16 mouse cellular contexts compared by ENCODE assay signal in genomic region chr11:18313510-18314301, GRCm38 (mm10).
"Had no signal": no experiment of that assay in that cellular context is flagged by ENCODE, and none has a peak within 500 bp of the region (broad histone marks: within the 10 kb centered on the region; RNA-seq: fewer than 3 reads in every experiment).

No protein-coding gene starts in this region.

- H3K4me1 ChIP-seq: limb, embryonic 10.5 days; liver, embryonic 15.5 days; midbrain, embryonic 12.5 days had no signal

- H3K9me3 ChIP-seq: limb, embryonic 10.5 days; liver, embryonic 15.5 days; midbrain, embryonic 12.5 days had no signal

- H3K4me2 ChIP-seq: liver, embryonic 11.5 days; liver, embryonic 15.5 days; midbrain, embryonic 12.5 days had no signal

- H3K36me3 ChIP-seq: limb, embryonic 10.5 days; liver, embryonic 15.5 days; midbrain, embryonic 12.5 days had no signal

- H3K27me3 ChIP-seq: liver, embryonic 15.5 days; midbrain, embryonic 12.5 days had no signal

- ATAC-seq: intestine, postnatal 0 days; lung, postnatal 0 days had no signal

- DNase-seq: kidney, adult 8-10 months; kidney, postnatal 10 days; kidney, postnatal 4 days; lung, adult 2 months; lung, postnatal 36 days; right cerebral cortex, adult 18-20 months; right cerebral cortex, postnatal 25 days; thymus, postnatal 36 days had no signal

- H3K9ac ChIP-seq: liver, embryonic 15.5 days; midbrain, embryonic 12.5 days had no signal

- H3K27ac ChIP-seq: layer of hippocampus, adult 2 months; left cerebral cortex, adult 2 months; limb, embryonic 10.5 days; liver, embryonic 15.5 days; midbrain, embryonic 12.5 days had no signal

- H3K4me3 ChIP-seq: layer of hippocampus, adult 2 months; left cerebral cortex, adult 2 months; limb, embryonic 10.5 days; liver, embryonic 15.5 days; midbrain, embryonic 12.5 days had no signal
